23 mouse cellular contexts compared by ENCODE assay signal in the genomic region with DNA sequence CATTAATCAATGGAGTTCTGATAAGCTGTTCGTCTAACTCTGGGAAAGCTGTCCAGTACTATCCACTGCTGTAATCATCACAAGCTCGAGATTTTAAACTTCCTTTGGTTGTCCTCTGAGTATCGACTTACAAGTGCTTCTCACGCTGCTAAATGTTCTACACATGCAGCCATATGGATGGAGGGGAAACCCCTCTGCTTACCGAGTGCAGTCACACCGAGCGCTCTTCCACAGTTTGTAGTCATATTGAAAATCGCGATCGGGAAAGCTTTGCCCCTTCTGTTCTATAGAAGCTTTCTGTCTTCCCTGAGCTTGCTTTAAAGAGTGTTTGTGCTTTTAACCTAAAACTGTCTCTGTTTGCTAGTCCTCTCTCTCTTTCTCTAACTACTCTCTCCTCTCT. TPM values are rescaled to one million over a fixed set of nuclear protein-coding genes. Genes with fewer than 3 reads are reported as not detected.
DNase-seq lines count a peak whose midpoint lies in the region; ATAC-seq and TF ChIP-seq lines count a peak whose summit lies in the region.
"Had no signal": no experiment of that assay in that cellular context is flagged by ENCODE, and none has a peak within 500 bp of the region (broad histone marks: within the 10 kb centered on the region; RNA-seq: fewer than 3 reads in every experiment).

No protein-coding gene starts in this region.

- no peaks in the 10 kb centered on the region for H3K9me3 ChIP-seq in limb, embryonic 14.5 days (ENCODE audit: control insufficient read depth, low read length)
- H3K9me3 ChIP-seq in limb, embryonic 10.5 days (replicated peaks): no peaks in the 10 kb centered on the region
- H3K9me3 ChIP-seq: embryonic facial prominence, embryonic 12.5 days; forebrain, embryonic 13.5 days; G1E; hindbrain, embryonic 12.5 days; intestine, embryonic 15.5 days had no signal

- H3K4me2 ChIP-seq in limb, embryonic 14.5 days (replicated peaks; ENCODE audit: low read depth, low read length, severe bottlenecking): no peak overlapping the region
- H3K4me2 ChIP-seq: embryonic facial prominence, embryonic 12.5 days; forebrain, embryonic 13.5 days; heart, embryonic 13.5 days; hindbrain, embryonic 12.5 days; intestine, embryonic 15.5 days had no signal

- TF ChIP-seq POLR2A in limb, embryonic 14.5 days (IDR thresholded peaks at IDR 0.05; ENCODE audit: borderline replicate concordance, extremely low read depth, insufficient read depth, insufficient read length): no peak

- DNase-seq in embryo, embryonic 11 days: peak; percentile 6
- DNase-seq in embryo, embryonic 9.5 days (ENCODE audit: extremely low spot score): no peak
- peak; percentile 11 for DNase-seq in limb, embryonic 14.5 days (ENCODE audit: low spot score)
- DNase-seq in limb, embryonic 10.5 days (ENCODE audit: low spot score): no peak
- DNase-seq in induced T-regulatory cell, adult 2 months (ENCODE audit: low read depth): peak; percentile 68
- no peak for DNase-seq in right cerebral cortex, adult 18-20 months
- DNase-seq in T-cell, adult 2 months (ENCODE audit: low spot score): no peak
- DNase-seq in thymus, postnatal 10 days (ENCODE audit: low spot score in 2 of 2): no peak
- DNase-seq: adrenal gland, postnatal 14 days; B cell, adult 2 months; cerebellum, adult 11-12 months; cerebellum, adult 9-10 months; cerebellum, postnatal 25 days; gastrocnemius, adult 2 months; gastrocnemius, postnatal 25 days; heart, postnatal 4 days had no signal

- H3K4me3 ChIP-seq in limb, embryonic 14.5 days (replicated peaks; ENCODE audit: low read length): no peak overlapping the region
- no peak overlapping the region for H3K4me3 ChIP-seq in limb, embryonic 10.5 days
- H3K4me3 ChIP-seq: embryonic facial prominence, embryonic 12.5 days; forebrain, embryonic 13.5 days; gastrocnemius, adult 2 months; heart, embryonic 13.5 days; hindbrain, embryonic 12.5 days; intestine, embryonic 15.5 days had no signal

- peaks cover 6% of the 10 kb centered on the region for H3K4me1 ChIP-seq in limb, embryonic 14.5 days (ENCODE audit: control insufficient read depth, insufficient read depth, low read length)
- peaks cover 10% of the 10 kb centered on the region; the same call in 1 of the 2 replicates for H3K4me1 ChIP-seq in limb, embryonic 10.5 days
- H3K4me1 ChIP-seq: embryonic facial prominence, embryonic 12.5 days; forebrain, embryonic 13.5 days; hindbrain, embryonic 12.5 days; intestine, embryonic 15.5 days had no signal

- 55% methylated on average over 10 of the region's 10 CpGs for WGBS in limb, embryonic 14.5 days
- WGBS in limb, embryonic 10.5 days: 74% methylated on average over 10 of the region's 10 CpGs

- H3K9ac ChIP-seq in limb, embryonic 14.5 days (ENCODE audit: low read depth, low read length, severe bottlenecking): no peak overlapping the region
- H3K9ac ChIP-seq: embryonic facial prominence, embryonic 12.5 days; forebrain, embryonic 13.5 days; heart, embryonic 13.5 days; hindbrain, embryonic 12.5 days; intestine, embryonic 15.5 days had no signal

- no peak overlapping the region for H3K27ac ChIP-seq in limb, embryonic 14.5 days (replicated peaks; ENCODE audit: low read depth, low read length)
- no peak overlapping the region for H3K27ac ChIP-seq in limb, embryonic 10.5 days
- H3K27ac ChIP-seq: embryonic facial prominence, embryonic 12.5 days; forebrain, embryonic 13.5 days; gastrocnemius, adult 2 months; heart, embryonic 13.5 days; hindbrain, embryonic 12.5 days; intestine, embryonic 15.5 days had no signal

- no peaks in the 10 kb centered on the region for H3K36me3 ChIP-seq in limb, embryonic 14.5 days (ENCODE audit: control insufficient read depth, insufficient read depth, low read length)
- H3K36me3 ChIP-seq in limb, embryonic 10.5 days: no peaks in the 10 kb centered on the region
- H3K36me3 ChIP-seq: embryonic facial prominence, embryonic 12.5 days; G1E; heart, embryonic 13.5 days; hindbrain, embryonic 12.5 days; intestine, embryonic 15.5 days had no signal

- ATAC-seq in limb, embryonic 14.5 days (ENCODE audit: low FRiP score, low read depth): no peak
- ATAC-seq: forebrain, embryonic 13.5 days; hindbrain, embryonic 16.5 days; intestine, embryonic 15.5 days had no signal

- no peaks in the 10 kb centered on the region for H3K27me3 ChIP-seq in limb, embryonic 14.5 days (ENCODE audit: control insufficient read depth, insufficient read depth, low read length)
- H3K27me3 ChIP-seq in limb, embryonic 10.5 days (ENCODE audit: low read depth, poor library complexity, severe bottlenecking): no peaks in the 10 kb centered on the region
- H3K27me3 ChIP-seq: embryonic facial prominence, embryonic 12.5 days; forebrain, embryonic 13.5 days; heart, embryonic 13.5 days; hindbrain, embryonic 12.5 days; intestine, embryonic 15.5 days had no signal

RNA-seq across cellular contexts. Expression of a gene that starts 57.8 kb away (rescaled TPM):
- polyA plus RNA-seq in limb, embryonic 14.5 days (2012; rRNA removed): 69.5 and 87.3 TPM in 2 replicates
- polyA plus RNA-seq in limb, embryonic 14.5 days (2014; fragmentation: Nextera tagmentation; extraction: Ambion mirVana): 144 and 150 TPM in 2 replicates
- polyA plus RNA-seq in limb, embryonic 10.5 days (2016; fragmentation: Nextera tagmentation; extraction: Ambion mirVana): 65.1 and 65.5 TPM in 2 replicates

Comparison
In these comparisons a context has a peak if more than half of its experiments do, and no peak if none do; other contexts are left out.
1. DNase-seq: peak in embryo, embryonic 11 days (single experiment), limb, embryonic 14.5 days (single experiment) and induced T-regulatory cell, adult 2 months (single experiment); none in embryo, embryonic 9.5 days (single experiment), limb, embryonic 10.5 days (single experiment), right cerebral cortex, adult 18-20 months (single experiment), T-cell, adult 2 months (single experiment) and thymus, postnatal 10 days (0 of 2).